Mouse (Mus musculus) hindbrain, postnatal 0 days (tissue): ENCODE measurements around the gene Wt1. TPM values are rescaled to one million over a fixed set of nuclear protein-coding genes. Genes with fewer than 3 reads are reported as not detected.

ENCODE experiments used
- ATAC-seq: fragments of 200-750 bp; cut with Nextera tagmentation; 2 replicates; pipeline ENCODE4 v1.8.0; 2017; ENCODE audit warnings: mild to moderate bottlenecking, moderate TSS enrichment, moderate library complexity
- DNase-seq: peaks from one replicate; pipeline ENCODE4 v3.0.0-alpha.2; 2015; ENCODE audit warnings: low spot score
- H3K27ac ChIP-seq: fragments of 300-500 bp; sonication (generic); 2 replicates; pipeline ENCODE4 v1.5.1; 2014; ENCODE audit warnings: mild to moderate bottlenecking
- H3K27me3 ChIP-seq: fragments of 300-500 bp; sonication (generic); 2 replicates; pipeline ENCODE4 v1.6.1; 2014; ENCODE audit warnings: low read length, mixed read lengths; ENCODE audit not compliant: insufficient read depth
- H3K36me3 ChIP-seq: fragments of 300-500 bp; sonication (generic); 2 replicates; pipeline ENCODE4 v1.6.1; 2014; ENCODE audit warnings: low read length, mixed read lengths; ENCODE audit not compliant: insufficient read depth
- H3K4me1 ChIP-seq: fragments of 300-500 bp; sonication (generic); 2 replicates; pipeline ENCODE4 v1.6.1; 2014; ENCODE audit warnings: antibody characterized with exemption, low read length, mixed read lengths; ENCODE audit not compliant: insufficient read depth
- H3K4me2 ChIP-seq: fragments of 300-500 bp; sonication (generic); 2 replicates; pipeline ENCODE4 v1.6.1; 2014; ENCODE audit warnings: low read depth, mild to moderate bottlenecking, low read length, moderate library complexity, mixed read lengths
- H3K4me3 ChIP-seq: fragments of 300-500 bp; sonication (generic); 2 replicates; pipeline ENCODE4 v1.5.1; 2014; ENCODE audit warnings: low read length
- H3K9ac ChIP-seq: fragments of 300-500 bp; sonication (generic); replicated peaks from 2 replicates; pipeline ENCODE4 v1.6.1; 2014; ENCODE audit warnings: mild to moderate bottlenecking, low read length, moderate library complexity, mixed read lengths
- H3K9me3 ChIP-seq: fragments of 300-500 bp; sonication (generic); 2 replicates; pipeline ENCODE4 v1.6.1; 2016; ENCODE audit warnings: low read length, mixed read lengths
- CTCF ChIP-seq: IDR thresholded peaks from 2 replicates; pipeline ENCODE4 v1.5.1; 2016; ENCODE audit warnings: antibody characterized with exemption, control low read depth, low read depth
- WGBS: fragments of 180-500 bp; shearing (Covaris S2); extraction: QIAGEN DNeasy Blood & Tissue Kit; methylation state at CpG from one replicate; pipeline ENCODE4 v1.1.7; 2014; 5-methylcytosine and 5-hydroxymethylcytosine counted together
- polyA plus RNA-seq: library from polyadenylated mRNA; unstranded; fragments of >200 nt; fragmentation: Nextera tagmentation; extraction: Ambion mirVana; gene quantifications from 2 replicates; pipeline ENCODE4 v1.2.1, GENCODE M21; 2015
- total RNA-seq: library from RNA; depleted of rRNA; stranded (reverse); fragments of >200 nt; gene quantifications from 2 replicates; pipeline ENCODE4 v1.2.3, GENCODE M21; 2014; rRNA removed

The Wt1 gene
- total RNA-seq (0.32 and 1.9 TPM in 2 replicates), polyA plus RNA-seq (0.55 and 0.56 TPM in 2 replicates)

DNA sequence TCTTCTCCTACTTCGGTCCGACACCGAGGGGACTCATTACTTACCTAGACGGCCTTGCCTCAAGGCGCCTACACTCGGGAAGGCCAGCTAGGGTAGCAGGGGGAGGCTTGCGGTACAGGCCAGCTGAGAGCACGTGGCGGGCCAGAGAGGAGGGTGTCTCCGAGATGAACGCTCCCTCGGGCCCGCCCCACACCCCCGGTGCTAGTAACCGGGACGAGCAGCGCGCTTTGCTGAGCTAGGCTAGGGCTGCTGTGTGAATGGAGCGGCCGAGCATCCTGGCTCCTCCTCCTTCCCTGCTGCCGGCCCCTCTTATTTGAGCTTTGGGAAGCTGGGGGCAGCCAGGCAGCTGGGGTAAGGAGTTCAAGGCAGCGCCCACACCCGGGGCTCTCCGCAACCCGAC is at the start of gene Wt1:
Gene Wt1, plus strand, starts transcription at position 251 of the 400 bp plus-strand sequence.
- under 1% methylated on average over 19 of the region's 25 CpGs for WGBS
- Histone ChIP-seq H3K4me3 (peak within 1 kb of the TSS; percentile 11; the same call in 1 of the 2 replicates), H3K9me3 (no peaks in the 10 kb centered on the region), H3K27me3 (peaks cover 90% of the 10 kb centered on the region), H3K27ac (no peak within 1 kb of the TSS), H3K9ac (no peak within 1 kb of the TSS), H3K36me3 (no peaks in the 10 kb centered on the region), H3K4me2 (peak within 1 kb of the TSS; percentile 33; the same call in 1 of the 2 replicates), H3K4me1 (no peaks in the 10 kb centered on the region)
- no peak for DNase-seq
- no peak for TF ChIP-seq CTCF
- ATAC-seq: peak; percentile 31; the same call in 1 of the 2 replicates

DNA sequence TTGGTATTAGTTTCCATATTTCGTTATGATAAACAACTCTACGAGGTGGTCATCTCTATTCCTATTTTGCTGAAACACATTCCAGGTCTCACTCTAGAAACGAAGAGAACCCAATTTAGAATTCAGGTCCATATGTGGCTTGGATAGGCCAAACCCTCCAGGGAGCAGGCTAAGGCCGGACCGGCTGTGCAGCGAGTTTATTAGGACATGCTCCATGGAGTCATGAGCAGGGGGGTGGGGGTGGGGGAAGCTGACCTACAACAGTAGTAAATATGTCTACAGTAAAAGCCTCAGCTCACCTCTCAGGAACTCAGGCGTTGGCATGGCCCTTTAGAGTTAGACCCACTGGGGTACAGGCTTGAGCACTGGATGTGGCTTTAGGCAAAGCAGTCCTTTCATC is 49.2 kb upstream of the Wt1 start:
- no peak for ATAC-seq
- 82% methylated on average over 7 of the region's 7 CpGs for WGBS
- no peak overlapping the region for H3K27ac ChIP-seq

DNA sequence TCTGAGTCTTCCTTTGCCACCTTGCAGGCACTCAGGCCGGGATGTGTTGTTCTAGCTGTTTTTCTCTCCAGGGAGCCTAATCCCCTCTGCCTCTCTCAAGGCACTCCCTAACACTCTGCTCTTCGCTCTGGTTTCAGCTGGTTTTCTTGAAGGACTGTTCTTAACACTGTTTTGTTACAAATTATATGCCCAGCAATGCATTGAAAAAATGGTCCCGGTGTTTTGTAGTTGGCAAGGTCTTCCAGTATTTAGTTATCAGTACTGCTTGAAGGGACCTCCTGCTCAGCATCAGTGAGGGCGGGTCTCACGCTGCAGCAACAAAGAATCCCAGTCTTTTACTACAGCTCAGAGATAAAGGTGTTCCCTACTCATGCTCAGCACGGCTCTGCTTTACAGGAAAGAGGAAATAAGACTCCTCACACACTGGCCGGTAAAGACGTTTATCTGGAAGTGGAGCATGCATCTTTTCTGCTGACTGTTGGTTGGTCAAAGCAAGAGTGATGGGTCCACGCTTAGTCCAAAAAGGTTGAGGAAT is 44.0 kb upstream of the Wt1 start:
- Histone ChIP-seq H3K9ac (no peak overlapping the region), H3K4me3 (no peak overlapping the region), H3K4me2 (no peak overlapping the region), H3K27me3 (no peaks in the 10 kb centered on the region), H3K4me1 (no peaks in the 10 kb centered on the region), H3K9me3 (no peaks in the 10 kb centered on the region), H3K27ac (no peak overlapping the region), H3K36me3 (no peaks in the 10 kb centered on the region)
- WGBS: 39% methylated on average over 9 of the region's 9 CpGs
- DNase-seq (no peak), ATAC-seq (no peak)
- no peak for TF ChIP-seq CTCF

More for the DNA sequence above, 49.2 kb upstream of the Wt1 start:
- H3K4me2 ChIP-seq: no peak overlapping the region
- TF ChIP-seq CTCF: no peak
- H3K27me3 ChIP-seq: no peaks in the 10 kb centered on the region
- no peaks in the 10 kb centered on the region for H3K4me1 ChIP-seq
- no peaks in the 10 kb centered on the region for H3K9me3 ChIP-seq
- H3K36me3 ChIP-seq: no peaks in the 10 kb centered on the region
- no peak for DNase-seq
- H3K9ac ChIP-seq: no peak overlapping the region
- no peak overlapping the region for H3K4me3 ChIP-seq

DNA sequence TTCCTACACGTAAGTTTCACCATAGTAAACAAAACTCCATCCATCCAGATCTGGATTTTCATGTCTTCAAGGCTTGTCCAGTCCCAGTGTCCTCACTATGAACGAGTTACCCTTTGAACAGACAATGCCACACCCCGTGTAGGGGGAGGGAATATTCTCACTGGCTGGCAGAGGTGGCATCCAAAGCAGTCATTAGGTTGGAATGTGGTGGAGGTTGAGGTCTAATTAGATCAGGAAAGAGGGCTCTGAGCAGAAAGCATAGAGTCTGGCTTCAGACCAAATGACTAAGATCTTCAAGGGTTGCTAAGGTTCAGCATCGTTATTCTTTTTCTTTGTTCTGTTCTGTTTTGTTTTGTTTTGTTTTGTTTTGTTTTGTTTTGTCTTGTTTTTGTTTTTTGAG is 42.3 kb upstream of the Wt1 start:
- Histone ChIP-seq H3K36me3 (no peaks in the 10 kb centered on the region), H3K9ac (no peak overlapping the region), H3K4me3 (no peak overlapping the region), H3K4me1 (0 out of 2 replicates have a peak, but pooled peaks cover 2% of the 10 kb centered on the region), H3K4me2 (no peak overlapping the region), H3K9me3 (no peaks in the 10 kb centered on the region), H3K27me3 (no peaks in the 10 kb centered on the region), H3K27ac (no peak overlapping the region)
- 78% methylated on average over 4 of the region's 4 CpGs for WGBS
- ATAC-seq (no peak), DNase-seq (no peak)
- no peak for TF ChIP-seq CTCF

DNA sequence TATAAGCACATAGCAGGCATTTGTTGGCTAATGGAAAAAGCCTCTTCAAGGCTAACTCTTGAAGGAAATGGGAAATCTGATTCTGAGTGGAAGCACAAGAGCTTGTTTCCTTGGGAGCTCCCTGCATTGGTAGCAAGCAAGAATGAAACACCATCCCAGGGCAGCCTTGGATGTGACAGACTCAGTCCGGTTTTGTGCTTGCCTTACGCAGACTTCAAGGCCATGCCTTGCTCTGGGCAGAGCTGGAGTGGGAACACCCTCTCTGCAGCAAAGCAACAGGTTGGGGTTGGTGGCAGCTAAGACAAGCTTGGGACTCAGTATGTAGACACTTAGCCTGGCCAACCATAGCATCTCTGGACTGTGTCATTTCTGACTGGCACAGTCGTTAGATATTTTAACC is 40.2 kb upstream of the Wt1 start:
- no peak for DNase-seq
- H3K36me3 ChIP-seq: no peaks in the 10 kb centered on the region
- no peak overlapping the region for H3K9ac ChIP-seq
- H3K27me3 ChIP-seq: no peaks in the 10 kb centered on the region
- no peak for ATAC-seq
- H3K27ac ChIP-seq: no peak overlapping the region
- 97% methylated on average over 3 of the region's 3 CpGs for WGBS
- TF ChIP-seq CTCF: no peak
- no peaks in the 10 kb centered on the region for H3K9me3 ChIP-seq
- 0 out of 2 replicates have a peak, but pooled peaks cover 15% of the 10 kb centered on the region for H3K4me1 ChIP-seq
- no peak overlapping the region for H3K4me2 ChIP-seq
- H3K4me3 ChIP-seq: no peak overlapping the region

DNA sequence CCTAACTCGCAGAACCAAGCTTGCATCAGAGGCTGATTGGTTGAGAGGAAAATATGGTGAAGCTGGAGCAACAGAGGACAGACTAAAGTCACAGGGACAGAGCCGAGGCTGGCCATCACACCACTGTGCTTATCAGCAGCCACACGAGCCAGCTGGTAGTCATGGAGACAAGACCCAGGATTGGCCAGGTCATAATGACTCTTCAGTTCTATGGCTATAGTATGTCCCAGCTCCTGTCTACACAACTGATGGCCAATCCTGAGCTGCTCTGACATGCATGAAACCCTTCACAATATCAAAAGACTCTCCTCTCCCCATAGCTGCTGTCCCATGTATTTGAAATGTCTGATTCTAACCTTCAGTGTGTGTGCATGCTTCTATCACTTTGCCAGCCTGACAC is 38.3 kb upstream of the Wt1 start:
- H3K4me3 ChIP-seq: no peak overlapping the region
- no peak for DNase-seq
- no peak overlapping the region for H3K9ac ChIP-seq
- H3K36me3 ChIP-seq: no peaks in the 10 kb centered on the region
- no peak overlapping the region for H3K27ac ChIP-seq
- 0 out of 2 replicates have a peak, but pooled peaks cover 15% of the 10 kb centered on the region for H3K4me1 ChIP-seq
- H3K9me3 ChIP-seq: no peaks in the 10 kb centered on the region
- 87% methylated on average over 3 of the region's 3 CpGs for WGBS
- no peaks in the 10 kb centered on the region for H3K27me3 ChIP-seq
- no peak for TF ChIP-seq CTCF
- no peak overlapping the region for H3K4me2 ChIP-seq
- no peak for ATAC-seq

DNA sequence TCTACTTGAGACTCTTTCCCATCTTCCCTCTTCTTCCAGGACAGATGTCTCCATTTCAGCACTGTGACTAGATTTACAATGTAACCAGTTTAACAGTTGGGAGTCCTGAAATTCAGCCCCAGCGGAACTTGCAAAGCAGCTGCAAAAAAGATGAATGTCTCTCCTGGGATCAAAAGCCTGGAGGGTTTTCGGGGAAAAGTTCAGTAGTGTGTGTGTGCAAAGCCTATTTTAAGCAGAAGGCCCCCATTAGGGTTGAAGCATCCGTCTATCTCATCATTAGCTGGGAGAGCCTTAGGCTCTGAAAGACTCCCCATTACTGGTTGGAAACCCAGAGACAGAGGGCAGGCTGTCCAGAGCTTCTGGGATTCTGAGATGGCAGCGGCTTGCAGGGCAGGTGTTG is 37.2 kb upstream of the Wt1 start:
- Histone ChIP-seq H3K4me2 (no peak overlapping the region), H3K27me3 (no peaks in the 10 kb centered on the region), H3K9me3 (no peaks in the 10 kb centered on the region), H3K27ac (no peak overlapping the region), H3K36me3 (no peaks in the 10 kb centered on the region), H3K4me3 (no peak overlapping the region), H3K4me1 (0 out of 2 replicates have a peak, but pooled peaks cover 15% of the 10 kb centered on the region), H3K9ac (no peak overlapping the region)
- no peak for ATAC-seq
- no peak for TF ChIP-seq CTCF
- 54% methylated on average over 4 of the region's 4 CpGs for WGBS
- no peak for DNase-seq
